In genomic region chr5:114429781-114430180, GRCm38 (mm10) we compare ENCODE assay signal across 17 mouse cellular contexts.
"Had no signal": no experiment of that assay in that cellular context is flagged by ENCODE, and none has a peak within 500 bp of the region (broad histone marks: within the 10 kb centered on the region; RNA-seq: fewer than 3 reads in every experiment).

No protein-coding gene starts in this region.

- H3K4me1 ChIP-seq: liver, embryonic 13.5 days; lung, embryonic 15.5 days; megakaryocyte, embryonic 14.5 days had no signal

- DNase-seq: liver, embryonic 13.5 days; liver, postnatal 0 days; lung, postnatal 14 days; retina, postnatal 1 day; right cerebral cortex, postnatal 4 days; spleen, adult 18-20 months; thymus, adult 18-20 months; thymus, postnatal 14 days had no signal

- H3K9ac ChIP-seq: liver, embryonic 13.5 days; liver, postnatal 0 days; lung, embryonic 15.5 days; midbrain, embryonic 15.5 days; neural tube, embryonic 12.5 days had no signal

- ATAC-seq: intestine, postnatal 0 days; liver, postnatal 0 days; midbrain, embryonic 15.5 days had no signal

- H3K27ac ChIP-seq: layer of hippocampus, adult 2 months; liver, embryonic 13.5 days; lung, embryonic 15.5 days; macrophage; midbrain, embryonic 15.5 days; neural tube, embryonic 12.5 days had no signal

- H3K4me3 ChIP-seq: layer of hippocampus, adult 2 months; limb, embryonic 10.5 days; liver, embryonic 13.5 days; lung, embryonic 15.5 days; megakaryocyte, embryonic 14.5 days; midbrain, embryonic 15.5 days; neural tube, embryonic 12.5 days had no signal

- H3K27me3 ChIP-seq: liver, embryonic 13.5 days; lung, embryonic 15.5 days; midbrain, embryonic 15.5 days; neural tube, embryonic 12.5 days had no signal

- H3K9me3 ChIP-seq: limb, embryonic 10.5 days; liver, embryonic 13.5 days; lung, embryonic 15.5 days; megakaryocyte, embryonic 14.5 days; midbrain, embryonic 15.5 days; neural tube, embryonic 12.5 days had no signal

- H3K4me2 ChIP-seq: liver, embryonic 13.5 days; lung, embryonic 15.5 days; midbrain, embryonic 11.5 days; midbrain, embryonic 15.5 days; neural tube, embryonic 12.5 days had no signal

- H3K36me3 ChIP-seq: lung, embryonic 15.5 days; midbrain, embryonic 15.5 days; neural tube, embryonic 12.5 days had no signal
